Mouse (Mus musculus) leukemia stem cell, adult 10-12 weeks (primary cell): ENCODE measurements around the gene Edf1. TPM values are rescaled to one million over a fixed set of nuclear protein-coding genes. Genes with fewer than 3 reads are reported as not detected.

Experiments
- polyA plus RNA-seq: library from polyadenylated mRNA; stranded (reverse); fragments of >175 nt; gene quantifications from 2 replicates; pipeline ENCODE4 v1.2.3, GENCODE M21; 2012; ENCODE audit warnings: low replicate concordance

The Edf1 gene
- 336 and 839 TPM in 2 replicates for polyA plus RNA-seq

DNA sequence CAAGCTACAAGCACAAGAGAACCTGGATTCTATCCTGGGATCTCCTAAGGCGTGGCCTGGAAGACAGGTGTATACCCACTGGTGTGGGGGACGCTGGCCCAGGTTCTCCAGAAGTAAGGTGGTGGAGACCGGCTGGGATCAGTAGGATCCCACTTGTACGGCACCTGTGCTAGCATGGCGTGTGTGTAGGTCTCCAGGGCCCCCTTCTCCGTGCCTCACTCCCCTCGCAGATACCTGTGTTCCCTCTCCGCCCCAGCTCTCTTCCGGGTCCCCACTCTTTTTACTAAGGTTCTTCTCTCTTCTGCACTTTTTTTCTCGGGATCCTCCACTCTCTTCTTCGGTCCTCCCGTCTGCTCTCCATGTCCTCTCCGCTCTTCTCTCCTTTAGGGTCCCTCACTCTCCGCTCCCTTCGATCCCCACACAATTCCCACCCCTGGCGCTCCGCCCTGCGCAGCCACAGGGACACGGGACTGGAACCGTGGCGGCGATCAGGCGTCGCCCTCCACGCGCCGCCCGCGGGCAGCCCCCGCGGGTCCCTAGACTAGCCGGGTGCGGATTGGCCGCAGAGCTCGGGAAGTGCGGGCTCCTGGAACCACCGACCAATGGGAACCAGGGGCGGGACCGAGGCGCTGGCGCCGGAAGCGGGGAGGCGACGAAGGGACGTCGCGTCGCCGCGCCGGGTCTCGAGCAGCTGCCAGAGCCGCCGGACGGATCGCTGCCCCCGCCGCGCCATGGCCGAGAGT lies at the start of gene Edf1:
Gene Edf1 (plus strand): TSS at position 627 of the 743 bp plus-strand sequence.

GRCm38 (mm10) chr2:25546811-25547491 lies 10.7 kb upstream of the Edf1 start, which contains the start of gene Traf2:
Gene Traf2, minus strand, starts transcription at chr2:25546940.

DNA sequence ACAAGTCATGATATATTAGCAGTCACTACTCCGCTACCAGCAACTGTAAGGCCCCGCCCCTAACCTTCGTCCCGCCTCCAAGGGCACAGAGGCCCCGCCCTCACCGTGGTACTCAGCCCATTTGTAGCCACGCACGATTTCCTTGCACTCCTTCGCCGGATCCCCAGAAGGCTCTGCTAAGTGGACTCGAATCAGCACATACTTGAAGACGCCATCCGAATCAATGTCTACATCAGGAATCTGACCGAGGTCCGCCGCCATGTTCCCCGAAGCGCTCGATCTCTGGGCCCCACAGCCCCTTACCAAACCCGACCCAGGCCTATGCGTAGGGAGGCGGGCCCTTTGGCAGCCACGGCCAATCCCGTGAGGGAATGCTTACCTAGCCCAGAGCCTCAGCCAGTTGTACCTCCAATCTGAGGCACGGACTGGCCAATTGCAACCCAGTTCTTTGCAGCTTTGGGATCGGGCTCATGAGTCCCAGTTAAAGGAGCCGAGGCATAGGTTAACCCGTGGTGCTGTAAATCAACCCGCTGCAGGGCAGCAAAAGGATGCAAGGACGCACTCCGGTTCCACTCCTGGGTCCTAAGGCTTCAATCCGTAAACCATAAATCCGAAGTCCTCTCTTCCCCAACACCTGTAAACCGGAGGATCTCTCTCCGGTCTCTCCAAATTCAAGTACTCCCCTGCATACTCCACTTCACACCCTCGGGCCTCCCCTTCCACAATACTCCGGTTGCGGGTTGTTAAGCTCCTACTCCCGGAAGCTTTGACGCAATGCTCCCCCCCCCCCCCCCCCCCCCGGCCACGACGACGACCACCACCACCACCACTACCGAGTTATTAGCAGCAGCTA lies 17.2 kb downstream of the Edf1 start, which contains the start of the genes Mamdc4 and Phpt1:
Gene Mamdc4 (minus strand): TSS at position 267 of the 853 bp plus-strand sequence.
Gene Phpt1 (minus strand): TSS at position 646 of the 853 bp plus-strand sequence.

GRCm38 (mm10) chr2:25581294-25581864 lies 23.7 kb downstream of the Edf1 start, which contains the start of gene Ajm1:
Gene Ajm1, minus strand, starts transcription at chr2:25581757.

GRCm38 (mm10) chr2:25607761-25608622 lies 50.3 kb downstream of the Edf1 start, which contains the start of gene Rabl6:
Gene Rabl6, minus strand, starts transcription at chr2:25608521.

Other genes with a start within 250 kb of the Edf1 start
- 0.09 and 0.26 TPM in 2 replicates for gene Grin1, start 238.7 kb upstream of the Edf1 start, polyA plus RNA-seq
- 27.7 and 53.0 TPM in 2 replicates for gene Man1b1, start 225.5 kb upstream of the Edf1 start, polyA plus RNA-seq
- 4.2 and 10.5 TPM in 2 replicates for gene Dpp7, start 201.5 kb upstream of the Edf1 start, polyA plus RNA-seq
- 5.6 and 9.7 TPM in 2 replicates for gene Uap1l1, start 192.2 kb upstream of the Edf1 start, polyA plus RNA-seq
- 82.8 and 125 TPM in 2 replicates for gene Sapcd2, start 185.5 kb upstream of the Edf1 start, polyA plus RNA-seq
- 0.67 TPM in 1 of 2 replicates, not detected in the other for gene Entpd2, start 162.0 kb upstream of the Edf1 start, polyA plus RNA-seq
- 8.1 and 13.5 TPM in 2 replicates for gene Npdc1, start 158.5 kb upstream of the Edf1 start, polyA plus RNA-seq
- 2.3 TPM in 1 of 2 replicates, not detected in the other for gene Fut7, start 134.6 kb upstream of the Edf1 start, polyA plus RNA-seq
- gene Abca2, start 129.1 kb upstream of the Edf1 start, polyA plus RNA-seq = 8.3 and 12.8 TPM in 2 replicates
- gene Clic3, start 101.0 kb upstream of the Edf1 start, polyA plus RNA-seq = not detected in 2 replicates
- gene Paxx, start 96.8 kb upstream of the Edf1 start, polyA plus RNA-seq = 30.3 and 31.6 TPM in 2 replicates
- not detected in 2 replicates for gene Ptgds, start 87.8 kb upstream of the Edf1 start, polyA plus RNA-seq
- gene Lcn12, start 63.9 kb upstream of the Edf1 start, polyA plus RNA-seq = not detected in 2 replicates
- 15.5 and 54.4 TPM in 2 replicates for gene Fbxw5, start 57.1 kb upstream of the Edf1 start, polyA plus RNA-seq
- not detected in 2 replicates for gene C8g, start 56.1 kb upstream of the Edf1 start, polyA plus RNA-seq
- 3.7 and 9.7 TPM in 2 replicates for gene Traf2, start 10.9 kb upstream of the Edf1 start, polyA plus RNA-seq
- 0.48 and 1.4 TPM in 2 replicates for gene Mamdc4, start 17.0 kb downstream of the Edf1 start, polyA plus RNA-seq
- 1.0 and 2.6 TPM in 2 replicates for gene Phpt1, start 17.4 kb downstream of the Edf1 start, polyA plus RNA-seq
- 3.0 and 3.9 TPM in 2 replicates for gene Ajm1, start 23.9 kb downstream of the Edf1 start, polyA plus RNA-seq
- 67.9 and 125 TPM in 2 replicates for gene Rabl6, start 50.7 kb downstream of the Edf1 start, polyA plus RNA-seq
- gene Ccdc183, start 59.8 kb downstream of the Edf1 start, polyA plus RNA-seq = not detected in 2 replicates
- 1.6 and 4.4 TPM in 2 replicates for gene Tmem141, start 64.2 kb downstream of the Edf1 start, polyA plus RNA-seq
- 41.7 and 86.1 TPM in 2 replicates for gene Fcna, start 70.2 kb downstream of the Edf1 start, polyA plus RNA-seq
- gene Lcn8, start 95.3 kb downstream of the Edf1 start, polyA plus RNA-seq = not detected in 2 replicates
- not detected in 2 replicates for gene Lcn5, start 100.1 kb downstream of the Edf1 start, polyA plus RNA-seq
- not detected in 2 replicates for gene Lcn6, start 118.9 kb downstream of the Edf1 start, polyA plus RNA-seq
- not detected in 2 replicates for gene Lcn10, start 124.9 kb downstream of the Edf1 start, polyA plus RNA-seq
- not detected in 2 replicates for gene Obp2a, start 142.2 kb downstream of the Edf1 start, polyA plus RNA-seq
- 22.3 and 63.5 TPM in 2 replicates for gene Bmyc, start 148.9 kb downstream of the Edf1 start, polyA plus RNA-seq
- gene Obp2b, start 179.2 kb downstream of the Edf1 start, polyA plus RNA-seq = not detected in 2 replicates
- not detected in 2 replicates for gene Lcn3, start 207.7 kb downstream of the Edf1 start, polyA plus RNA-seq
- not detected in 2 replicates for gene Lcn11, start 219.2 kb downstream of the Edf1 start, polyA plus RNA-seq
- gene Gm13539, start 224.4 kb downstream of the Edf1 start, polyA plus RNA-seq = not detected in 2 replicates